Mouse (Mus musculus) layer of hippocampus, postnatal 14 days (tissue): ENCODE data around the gene Rock2. TPM values are rescaled to one million over a fixed set of nuclear protein-coding genes. Genes with fewer than 3 reads are reported as not detected.

Source experiments
- DNase-seq, 2 experiments: peaks; one replicate each; pipeline ENCODE4 v3.0.0; 2021 to 2022; ENCODE audit warnings: low spot score in 2 of 2, mixed read lengths in 1 of 2
- total RNA-seq, 2 experiments: library from RNA; stranded (reverse); gene quantifications; 2 replicates each; pipeline ENCODE4 v1.2.3; 2021

Rock2 gene
- total RNA-seq, 2 experiments from 2014 or later, result 99.1 to 100 TPM

- no peak for DNase-seq
Observed at GRCm38 (mm10) chr12:16870405-16871068, 24.2 kb upstream of the Rock2 start.

GRCm38 (mm10) chr12:16872006-16872405, 22.7 kb upstream of the Rock2 start:
- DNase-seq, result no peak

- no peak for DNase-seq
Observed at GRCm38 (mm10) chr12:16872926-16873464, 21.7 kb upstream of the Rock2 start.

GRCm38 (mm10) chr12:16873549-16873948, 21.1 kb upstream of the Rock2 start:
- no peak for DNase-seq

- DNase-seq, result no peak
Observed at GRCm38 (mm10) chr12:16874086-16874485, 20.6 kb upstream of the Rock2 start.

- no peak for DNase-seq
Observed at GRCm38 (mm10) chr12:16875269-16875668, 19.4 kb upstream of the Rock2 start.

- no peak for DNase-seq
Observed at GRCm38 (mm10) chr12:16875678-16876077, 19.0 kb upstream of the Rock2 start.

- no peak for DNase-seq
Observed at GRCm38 (mm10) chr12:16876667-16877066, 18.0 kb upstream of the Rock2 start.

GRCm38 (mm10) chr12:16877141-16877540, 17.6 kb upstream of the Rock2 start:
- no peak for DNase-seq

GRCm38 (mm10) chr12:16877679-16878078, 17.0 kb upstream of the Rock2 start:
- DNase-seq, result no peak

- DNase-seq, result no peak
Observed at GRCm38 (mm10) chr12:16879369-16879768, 15.3 kb upstream of the Rock2 start.

GRCm38 (mm10) chr12:16880077-16880476, 14.6 kb upstream of the Rock2 start:
- DNase-seq, result no peak

GRCm38 (mm10) chr12:16882442-16882841, 12.3 kb upstream of the Rock2 start:
- no peak for DNase-seq

- DNase-seq, result no peak
Observed at GRCm38 (mm10) chr12:16883111-16883510, 11.6 kb upstream of the Rock2 start.

GRCm38 (mm10) chr12:16884534-16884933, 10.2 kb upstream of the Rock2 start:
- DNase-seq, result no peak

GRCm38 (mm10) chr12:16886354-16886753, 8.3 kb upstream of the Rock2 start:
- no peak for DNase-seq

- DNase-seq, result no peak
Observed at GRCm38 (mm10) chr12:16893039-16893438, 1.7 kb upstream of the Rock2 start.

GRCm38 (mm10) chr12:16893656-16894395, 869 bp upstream of the Rock2 start:
- no peak for DNase-seq

- peak in 1 of 2 experiments; percentile 31 for DNase-seq
Observed at GRCm38 (mm10) chr12:16895221-16895928, 680 bp downstream of the Rock2 start.

GRCm38 (mm10) chr12:16896073-16896789, 1.5 kb downstream of the Rock2 start:
- no peak for DNase-seq

GRCm38 (mm10) chr12:16897225-16897624, 2.5 kb downstream of the Rock2 start:
- no peak for DNase-seq
